Mouse (Mus musculus) forebrain, embryonic 14.5 days (tissue): ENCODE results near the gene Trim26. TPM values are rescaled to one million over a fixed set of nuclear protein-coding genes. Genes with fewer than 3 reads are reported as not detected.

Experiments
- ATAC-seq: fragments of 200-750 bp; cut with Nextera tagmentation; 2 replicates; pipeline ENCODE4 v1.8.0; 2017; ENCODE audit warnings: mild to moderate bottlenecking, moderate library complexity
- DNase-seq: peaks from one replicate; pipeline ENCODE4 v3.0.0-alpha.2; 2015; ENCODE audit warnings: low spot score
- H3K27ac ChIP-seq: fragments of 300-500 bp; sonication (generic); 2 replicates; pipeline ENCODE4 v1.5.1; 2014; ENCODE audit warnings: low read depth, mild to moderate bottlenecking, control low read depth, low read length, moderate library complexity
- H3K27me3 ChIP-seq: fragments of 300-500 bp; sonication (generic); replicated peaks from 2 replicates; pipeline ENCODE4 v1.6.1; 2014; ENCODE audit warnings: low read length, control low read depth, mixed read lengths; ENCODE audit not compliant: control insufficient read depth, insufficient read depth
- H3K36me3 ChIP-seq: fragments of 300-500 bp; sonication (generic); 2 replicates; pipeline ENCODE4 v1.6.1; 2014; ENCODE audit warnings: low read length, control low read depth; ENCODE audit not compliant: control insufficient read depth, insufficient read depth
- H3K4me1 ChIP-seq: fragments of 300-500 bp; sonication (generic); 2 replicates; pipeline ENCODE4 v1.6.1; 2014; ENCODE audit warnings: antibody characterized with exemption, low read length, control low read depth; ENCODE audit not compliant: control insufficient read depth, insufficient read depth
- H3K4me2 ChIP-seq: fragments of 300-500 bp; sonication (generic); 2 replicates; pipeline ENCODE4 v1.6.1; 2014; ENCODE audit warnings: mild to moderate bottlenecking, control low read depth, low read length
- H3K4me3 ChIP-seq: fragments of 300-500 bp; sonication (generic); 2 replicates; pipeline ENCODE4 v1.5.1; 2014; ENCODE audit warnings: low read depth, low read length, control low read depth
- H3K9ac ChIP-seq: fragments of 300-500 bp; sonication (generic); 2 replicates; pipeline ENCODE4 v1.6.1; 2014; ENCODE audit warnings: mild to moderate bottlenecking, low read length, control low read depth, moderate library complexity
- H3K9me3 ChIP-seq: fragments of 300-500 bp; sonication (generic); replicated peaks from 2 replicates; pipeline ENCODE4 v1.6.1; 2016; ENCODE audit warnings: low read length, control low read depth, mixed read lengths; ENCODE audit not compliant: control insufficient read depth
- whole genome bisulfite sequencing: fragments of 180-500 bp; shearing (Covaris S2); extraction: QIAGEN DNeasy Blood & Tissue Kit; methylation state at CpG from one replicate; pipeline ENCODE4 v1.1.7; 2014; 5-methylcytosine and 5-hydroxymethylcytosine counted together
- polyA plus RNA-seq: library from polyadenylated mRNA; unstranded; fragments of >200 nt; fragmentation: Nextera tagmentation; extraction: Ambion mirVana; gene quantifications from 2 replicates; pipeline ENCODE4 v1.2.1, GENCODE M21; 2014

The Trim26 gene
- polyA plus RNA-seq, 1 experiment from 2014 or later, result 21.7 TPM

DNA sequence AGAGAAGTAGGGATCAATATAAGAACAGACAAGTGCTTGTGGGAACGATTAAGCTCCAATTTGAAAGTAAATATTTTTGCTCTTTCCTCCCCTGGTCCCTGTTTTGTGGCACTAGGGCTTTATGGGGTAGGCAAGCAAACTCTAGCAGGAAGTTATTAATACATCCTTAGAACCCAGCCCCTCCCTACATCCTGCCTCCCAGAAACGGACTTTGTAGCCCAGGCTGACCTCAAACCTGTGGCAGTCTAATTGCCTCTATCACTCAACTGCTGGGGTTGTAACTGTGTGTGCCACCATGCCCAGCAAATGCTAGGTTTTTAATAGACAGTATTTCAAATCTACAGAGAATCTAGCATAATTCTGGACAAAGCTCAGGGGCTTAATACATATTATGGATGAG is 24.7 kb downstream of the Trim26 start:
- no peak for ATAC-seq
- Histone ChIP-seq H3K27me3 (no peaks in the 10 kb centered on the region), H3K4me2 (no peak overlapping the region), H3K4me1 (no peaks in the 10 kb centered on the region), H3K9ac (no peak overlapping the region), H3K27ac (no peak overlapping the region), H3K4me3 (no peak overlapping the region), H3K36me3 (peaks cover 32% of the 10 kb centered on the region), H3K9me3 (no peaks in the 10 kb centered on the region)
- WGBS, result 75% methylated on average over 2 of the region's 2 CpGs
- DNase-seq, result no peak

DNA sequence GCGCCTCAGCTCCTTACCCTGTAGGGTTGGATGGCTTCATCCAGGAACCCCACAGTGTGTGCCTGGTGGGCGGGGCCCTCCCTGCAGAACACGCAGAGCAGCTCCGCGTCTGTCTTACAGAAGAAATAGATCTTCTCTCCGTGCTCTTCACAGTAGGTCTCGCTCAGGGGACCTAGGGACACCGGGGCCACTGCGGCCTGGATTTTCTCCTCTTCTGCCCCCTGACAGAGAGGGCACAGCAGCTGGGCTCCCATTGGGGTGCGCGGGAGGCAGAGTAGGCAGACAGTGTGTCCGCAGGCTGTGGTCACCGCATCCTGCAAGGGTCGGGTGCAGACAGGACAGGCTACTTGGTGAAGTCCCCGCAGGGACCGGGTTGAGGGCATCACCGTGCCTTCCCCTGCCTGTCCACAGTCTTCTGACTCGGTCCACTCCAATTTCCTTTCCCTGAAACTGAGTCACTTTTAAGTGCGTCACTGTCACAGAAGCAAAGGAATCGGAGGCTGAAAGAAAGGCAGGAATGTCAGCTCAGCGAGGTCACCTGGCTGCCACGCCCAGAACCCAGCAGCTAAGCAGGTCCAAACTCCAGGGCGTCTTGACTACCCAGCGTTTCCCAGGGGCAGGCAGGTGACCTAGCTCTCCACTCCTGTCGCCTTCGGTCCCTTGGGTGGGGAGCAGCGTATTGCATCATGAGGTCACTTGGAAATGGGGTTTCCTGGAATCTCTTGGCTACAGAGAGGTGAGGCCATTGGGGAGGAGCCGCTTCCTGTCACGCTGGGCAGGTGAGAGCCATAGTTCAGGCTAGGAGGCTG is 30.0 kb downstream of the Trim26 start, which contains the start of gene Trim15:
Gene Trim15, minus strand, starts transcription at position 492 of the 809 bp plus-strand sequence.
- peak within 1 kb of the TSS; percentile 35 for H3K4me2 ChIP-seq
- ATAC-seq, result peak; percentile 26; the same call in 1 of the 2 replicates
- no peaks in the 10 kb centered on the region for H3K4me1 ChIP-seq
- H3K9me3 ChIP-seq, result no peaks in the 10 kb centered on the region
- H3K4me3 ChIP-seq, result peak within 1 kb of the TSS; percentile 8
- DNase-seq, result peak; percentile 7
- H3K27me3 ChIP-seq, result no peaks in the 10 kb centered on the region
- H3K27ac ChIP-seq, result no peak within 1 kb of the TSS
- H3K9ac ChIP-seq, result no peak within 1 kb of the TSS
- 11% methylated on average over 28 of the region's 29 CpGs for WGBS
- no peaks in the 10 kb centered on the region for H3K36me3 ChIP-seq

DNA sequence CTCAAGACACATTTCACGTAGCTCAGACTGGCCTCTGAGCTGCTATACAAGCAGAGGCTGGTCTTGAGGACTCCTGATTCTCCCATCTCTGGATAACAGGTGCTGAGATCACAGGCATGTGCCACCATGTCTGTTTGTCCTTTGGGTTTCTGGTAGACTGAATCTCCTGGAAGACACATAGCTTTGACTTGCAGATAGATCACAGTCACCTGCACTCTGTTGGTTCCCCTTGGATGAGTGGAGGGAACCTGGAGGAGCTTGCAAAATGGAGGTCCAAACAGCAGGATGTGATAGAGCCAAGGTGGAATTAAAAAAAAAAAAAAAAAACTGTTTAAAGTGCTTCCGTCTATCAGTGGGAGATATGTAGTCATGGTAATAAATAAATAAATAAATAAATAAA is 31.9 kb downstream of the Trim26 start:
- Histone ChIP-seq H3K27ac (no peak overlapping the region), H3K4me3 (no peak overlapping the region), H3K4me1 (no peaks in the 10 kb centered on the region), H3K4me2 (no peak overlapping the region), H3K9ac (no peak overlapping the region), H3K27me3 (no peaks in the 10 kb centered on the region), H3K9me3 (no peaks in the 10 kb centered on the region), H3K36me3 (no peaks in the 10 kb centered on the region)
- DNase-seq, result no peak
- 78% methylated on average over 2 of the region's 2 CpGs for WGBS
- no peak for ATAC-seq

DNA sequence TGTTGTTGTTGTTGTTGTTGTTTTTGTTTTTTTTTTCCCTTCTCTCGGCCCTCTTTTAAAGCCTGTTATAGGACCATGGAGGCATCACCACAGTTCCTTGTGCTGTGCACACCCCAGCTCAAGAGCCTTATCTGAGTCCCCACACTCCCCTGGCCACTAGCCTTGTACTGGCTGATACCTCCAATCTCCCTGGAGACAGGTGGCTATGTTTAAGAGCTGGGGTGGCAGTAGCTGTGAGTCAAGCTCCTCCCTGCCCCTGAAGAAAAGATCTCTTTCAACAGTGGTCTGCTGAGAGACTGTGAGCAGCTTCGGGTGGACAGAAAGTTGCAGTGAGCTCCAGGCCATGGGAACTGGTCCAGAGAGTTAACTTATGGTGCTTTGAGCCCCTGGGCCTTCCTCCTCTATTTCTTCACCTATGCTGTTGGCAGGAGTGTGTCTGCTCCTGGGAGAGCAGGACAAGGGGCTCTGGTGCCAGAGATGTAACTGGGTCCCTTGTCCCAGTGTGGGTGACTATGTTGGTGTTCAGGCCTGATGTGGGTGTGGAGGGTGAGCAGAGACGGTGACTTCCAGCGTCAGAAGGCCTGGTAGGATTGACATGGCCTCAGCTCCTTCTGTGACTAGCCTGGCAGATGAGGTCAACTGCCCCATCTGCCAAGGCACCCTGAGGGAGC is 32.5 kb downstream of the Trim26 start, which contains the start of gene Trim10:
Gene Trim10, plus strand, starts transcription at position 291 of the 671 bp plus-strand sequence.
- no peak for DNase-seq
- H3K9me3 ChIP-seq, result no peaks in the 10 kb centered on the region
- H3K4me2 ChIP-seq, result no peak within 1 kb of the TSS
- no peaks in the 10 kb centered on the region for H3K4me1 ChIP-seq
- H3K27me3 ChIP-seq, result no peaks in the 10 kb centered on the region
- ATAC-seq, result no peak
- no peak within 1 kb of the TSS for H3K4me3 ChIP-seq
- no peak within 1 kb of the TSS for H3K9ac ChIP-seq
- no peaks in the 10 kb centered on the region for H3K36me3 ChIP-seq
- no peak within 1 kb of the TSS for H3K27ac ChIP-seq
- WGBS, result 79% methylated on average over 4 of the region's 4 CpGs

DNA sequence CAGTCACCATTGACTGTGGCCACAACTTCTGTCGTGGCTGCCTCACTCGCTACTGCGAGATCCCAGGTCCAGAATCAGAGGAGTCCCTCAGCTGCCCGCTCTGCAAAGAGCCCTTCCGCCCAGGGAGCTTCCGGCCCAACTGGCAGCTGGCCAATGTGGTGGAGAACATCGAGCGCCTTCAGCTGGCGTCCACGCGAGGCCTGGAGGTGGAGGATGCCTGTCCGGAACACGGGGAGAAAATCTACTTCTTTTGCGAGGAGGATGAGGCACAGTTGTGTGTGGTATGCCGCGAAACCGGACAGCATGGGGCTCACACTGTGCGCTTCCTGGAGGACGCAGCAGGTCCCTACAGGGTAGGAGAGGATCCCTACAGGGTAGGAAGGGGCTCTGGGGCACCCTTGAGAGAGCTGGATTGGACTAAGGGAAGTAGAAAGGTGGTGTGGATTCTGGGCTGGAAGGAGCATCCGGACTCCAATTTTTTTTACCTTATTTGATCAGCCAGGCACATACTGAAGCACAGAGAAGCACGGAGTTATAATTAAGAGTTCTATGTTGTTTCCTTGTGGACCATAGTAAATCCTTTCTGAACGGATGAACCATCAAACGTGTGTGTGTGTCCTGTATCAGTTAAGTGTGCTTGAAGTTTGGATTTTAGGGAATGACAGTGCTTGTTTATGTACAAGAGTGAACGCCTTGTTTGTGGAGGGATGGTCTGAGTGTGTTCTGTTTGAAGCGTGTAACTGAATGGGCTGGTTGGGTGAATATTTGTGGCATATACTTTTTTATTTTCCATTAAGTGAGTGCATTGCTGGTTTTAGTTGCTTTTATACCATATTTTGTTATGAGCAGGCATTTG is 33.2 kb downstream of the Trim26 start:
- no peak for DNase-seq
- Histone ChIP-seq H3K4me3 (no peak overlapping the region), H3K27me3 (no peaks in the 10 kb centered on the region), H3K9me3 (no peaks in the 10 kb centered on the region), H3K4me1 (no peaks in the 10 kb centered on the region), H3K4me2 (no peak overlapping the region), H3K36me3 (no peaks in the 10 kb centered on the region), H3K9ac (no peak overlapping the region), H3K27ac (no peak overlapping the region)
- ATAC-seq, result no peak
- WGBS, result 82% methylated on average over 25 of the region's 25 CpGs

DNA sequence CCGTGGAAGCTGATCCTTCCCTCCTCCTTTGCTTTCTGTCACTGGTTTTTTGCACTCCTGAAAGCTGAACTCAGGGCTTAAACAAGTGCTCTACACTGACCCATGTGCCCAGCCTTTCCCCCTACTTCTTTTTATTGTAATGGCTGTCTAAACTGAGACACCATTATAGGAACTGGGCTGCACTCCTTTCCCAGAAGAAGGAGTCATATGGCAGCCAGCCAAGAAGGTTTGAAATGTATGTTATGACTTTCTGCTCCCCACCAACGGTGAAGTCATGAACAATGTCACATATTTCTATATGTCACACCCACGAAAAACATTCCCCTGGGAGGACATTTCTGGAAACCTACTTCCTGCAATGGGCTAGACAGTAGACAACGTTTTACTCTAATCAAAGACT is 37.7 kb downstream of the Trim26 start:
- WGBS, result 77% methylated on average over 4 of the region's 4 CpGs
- H3K9ac ChIP-seq, result no peak overlapping the region
- DNase-seq, result no peak
- no peaks in the 10 kb centered on the region for H3K4me1 ChIP-seq
- H3K27ac ChIP-seq, result no peak overlapping the region
- ATAC-seq, result no peak
- no peaks in the 10 kb centered on the region for H3K9me3 ChIP-seq
- H3K27me3 ChIP-seq, result no peaks in the 10 kb centered on the region
- no peaks in the 10 kb centered on the region for H3K36me3 ChIP-seq
- H3K4me3 ChIP-seq, result no peak overlapping the region
- H3K4me2 ChIP-seq, result no peak overlapping the region

DNA sequence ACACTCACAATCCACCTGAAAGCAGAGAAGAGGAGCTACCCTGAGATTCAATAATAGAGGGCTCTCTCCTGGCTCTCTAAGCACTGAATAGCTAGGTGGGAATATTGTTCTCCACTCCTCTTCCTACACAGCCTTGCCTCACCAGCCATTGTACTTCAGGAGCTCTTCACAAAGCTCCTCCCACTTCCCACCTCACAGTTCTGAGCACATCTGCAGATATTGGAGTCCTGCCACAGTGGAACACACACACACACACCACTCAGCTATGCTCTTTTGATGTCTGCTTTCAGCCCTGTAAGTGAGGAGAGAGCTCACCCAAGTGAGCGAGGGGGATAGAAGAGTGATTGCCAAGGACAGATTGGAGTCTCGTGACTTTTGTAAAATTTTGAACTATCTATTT is 46.4 kb downstream of the Trim26 start:
- Histone ChIP-seq H3K9ac (no peak overlapping the region), H3K9me3 (no peaks in the 10 kb centered on the region), H3K36me3 (no peaks in the 10 kb centered on the region), H3K4me2 (no peak overlapping the region), H3K27me3 (no peaks in the 10 kb centered on the region), H3K27ac (no peak overlapping the region), H3K4me1 (no peaks in the 10 kb centered on the region), H3K4me3 (no peak overlapping the region)
- ATAC-seq (no peak), DNase-seq (no peak)
- WGBS, result 85% methylated on average over 2 of the region's 2 CpGs

DNA sequence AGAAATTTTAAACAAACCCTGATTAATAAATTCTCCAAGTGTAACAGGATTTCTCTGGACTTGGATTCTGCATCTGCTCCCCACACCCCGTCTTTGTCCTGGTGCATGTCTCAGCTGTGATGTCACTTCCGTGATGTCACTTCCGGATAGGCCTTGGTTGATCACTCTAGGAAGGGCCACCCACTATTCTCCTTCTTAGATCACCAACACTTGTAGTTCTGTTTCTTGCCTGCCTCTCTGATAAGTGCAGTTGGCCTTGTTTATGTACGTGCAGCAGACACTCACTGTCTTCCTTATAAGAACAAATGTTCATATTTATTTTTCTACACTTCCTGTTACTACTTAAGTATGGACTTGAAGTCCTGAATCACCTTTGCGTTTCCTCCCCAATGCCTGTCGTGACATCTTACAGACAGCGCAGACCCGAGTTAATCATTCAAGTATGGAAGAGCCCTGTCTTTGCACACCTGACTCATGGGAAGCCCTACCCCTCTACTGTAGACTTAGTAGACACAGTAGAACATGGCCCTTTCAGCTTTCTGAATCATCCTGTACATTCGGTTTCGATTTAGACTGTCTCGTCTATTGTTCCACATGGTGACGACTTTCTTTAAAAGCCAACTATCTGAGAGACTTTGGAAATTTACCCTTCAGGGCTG is 48.3 kb downstream of the Trim26 start:
- no peak overlapping the region for H3K9ac ChIP-seq
- no peak for DNase-seq
- H3K27me3 ChIP-seq, result no peaks in the 10 kb centered on the region
- 93% methylated on average over 12 of the region's 12 CpGs for WGBS
- no peak overlapping the region for H3K4me2 ChIP-seq
- no peaks in the 10 kb centered on the region for H3K9me3 ChIP-seq
- H3K4me1 ChIP-seq, result no peaks in the 10 kb centered on the region
- no peaks in the 10 kb centered on the region for H3K36me3 ChIP-seq
- H3K27ac ChIP-seq, result no peak overlapping the region
- no peak for ATAC-seq
- no peak overlapping the region for H3K4me3 ChIP-seq
